Mouse (Mus musculus): ENCODE measurements around the gene Snx11. TPM values are rescaled to one million over a fixed set of nuclear protein-coding genes. Genes with fewer than 3 reads are reported as not detected.

The Snx11 gene
- total RNA-seq, 2 experiments from 2014 or later = 14.0 to 15.3 TPM

DNA sequence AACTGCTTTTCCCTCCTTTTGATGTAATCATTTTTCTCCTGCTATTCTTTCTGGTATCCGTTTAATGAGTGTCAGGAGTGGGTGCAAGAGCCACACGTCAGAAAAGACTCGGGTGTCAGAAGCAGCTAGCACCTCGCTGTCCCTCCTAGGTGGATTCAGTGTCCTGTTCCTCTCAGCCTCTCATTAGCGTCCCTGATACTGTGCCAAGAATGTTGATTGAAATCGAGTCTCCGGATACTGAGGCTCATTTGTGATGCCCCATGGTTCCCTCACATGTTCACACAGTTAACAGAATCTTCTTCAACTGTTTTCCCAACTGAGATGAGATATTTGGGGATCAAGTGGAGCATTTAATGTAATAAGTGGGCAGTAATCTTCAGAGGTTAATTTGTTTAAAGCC, 58.8 kb downstream of the Snx11 start:
- DNase-seq (ENCODE audit: low spot score in 2 of 2) = no peak

Other genes with a start within 250 kb of the Snx11 start
- gene Cbx1, start 11.6 kb upstream of the Snx11 start, total RNA-seq (2021) = 10 to 100 TPM; 68.9 to 71.8 TPM
- 100 to 1,000 TPM; 200 to 204 TPM for gene Nfe2l1, start 52.4 kb upstream of the Snx11 start, total RNA-seq (2021)
- gene Copz2, start 72.3 kb upstream of the Snx11 start, total RNA-seq (2021) = 10 to 100 TPM; 71.4 to 77.1 TPM
- gene Cdk5rap3, start 138.9 kb upstream of the Snx11 start, total RNA-seq (2021) = 10 to 100 TPM; 39.2 to 45.1 TPM
- not detected for gene Prr15l, start 150.5 kb upstream of the Snx11 start, total RNA-seq (2021)
- 1 to 10 TPM; 8.2 to 8.3 TPM for gene Pnpo, start 166.4 kb upstream of the Snx11 start, total RNA-seq (2021)
- 10 to 100 TPM; 15.1 to 16.5 TPM for gene Sp2, start 205.4 kb upstream of the Snx11 start, total RNA-seq (2021)
- gene Sp6, start 235.8 kb upstream of the Snx11 start, total RNA-seq (2021) = under 1 TPM; 0.27 to 0.34 TPM

Measured in gastrocnemius, postnatal 4 days (tissue).